Mouse (Mus musculus): ENCODE results near the gene March10.

March10 gene

GRCm38 (mm10) chr11:105409408-105409807, 47.1 kb downstream of the March10 start:
- DNase-seq (ENCODE audit: low spot score in 2 of 2) = no peak

- DNase-seq (ENCODE audit: low spot score in 2 of 2) = no peak
Observed at GRCm38 (mm10) chr11:105407846-105408441, 48.6 kb downstream of the March10 start.

GRCm38 (mm10) chr11:105402355-105402754, 54.2 kb downstream of the March10 start:
- no peak for DNase-seq (ENCODE audit: low spot score in 2 of 2)

GRCm38 (mm10) chr11:105390290-105390689, 66.2 kb downstream of the March10 start:
- DNase-seq (ENCODE audit: low spot score in 2 of 2) = no peak

- DNase-seq (ENCODE audit: low spot score in 2 of 2) = no peak
Observed at GRCm38 (mm10) chr11:105388636-105389035, 67.9 kb downstream of the March10 start.

GRCm38 (mm10) chr11:105385266-105385665, 71.3 kb downstream of the March10 start:
- no peak for DNase-seq (ENCODE audit: low spot score in 2 of 2)

GRCm38 (mm10) chr11:105375821-105376235, 80.7 kb downstream of the March10 start:
- no peak for DNase-seq (ENCODE audit: low spot score in 2 of 2)

- DNase-seq (ENCODE audit: low spot score in 2 of 2) = no peak
Observed at GRCm38 (mm10) chr11:105374526-105375175, 81.9 kb downstream of the March10 start.

- DNase-seq (ENCODE audit: low spot score in 2 of 2) = no peak
Observed at GRCm38 (mm10) chr11:105373881-105374280, 82.7 kb downstream of the March10 start.

- DNase-seq (ENCODE audit: low spot score in 2 of 2) = no peak
Observed at GRCm38 (mm10) chr11:105371818-105372217, 84.7 kb downstream of the March10 start.

- DNase-seq (ENCODE audit: low spot score in 2 of 2) = no peak
Observed at GRCm38 (mm10) chr11:105369526-105370386, 86.8 kb downstream of the March10 start.

GRCm38 (mm10) chr11:105368833-105369232, 87.7 kb downstream of the March10 start:
- no peak for DNase-seq (ENCODE audit: low spot score in 2 of 2)

- DNase-seq (ENCODE audit: low spot score in 2 of 2) = no peak
Observed at GRCm38 (mm10) chr11:105367163-105367562, 89.4 kb downstream of the March10 start.

GRCm38 (mm10) chr11:105366051-105366450, 90.5 kb downstream of the March10 start:
- DNase-seq (ENCODE audit: low spot score in 2 of 2) = peak; percentile 56 to 58

- no peak for DNase-seq (ENCODE audit: low spot score in 2 of 2)
Observed at GRCm38 (mm10) chr11:105365611-105366010, 90.9 kb downstream of the March10 start.

GRCm38 (mm10) chr11:105364386-105365065, 92.0 kb downstream of the March10 start:
- DNase-seq (ENCODE audit: low spot score in 2 of 2) = no peak

- no peak for DNase-seq (ENCODE audit: low spot score in 2 of 2)
Observed at GRCm38 (mm10) chr11:105363598-105364385, 92.7 kb downstream of the March10 start.

- peak; percentile 65 to 80 for DNase-seq (ENCODE audit: low spot score in 2 of 2)
Observed at GRCm38 (mm10) chr11:105362946-105363597, 93.5 kb downstream of the March10 start.

GRCm38 (mm10) chr11:105362041-105362765, 94.3 kb downstream of the March10 start:
- no peak for DNase-seq (ENCODE audit: low spot score in 2 of 2)

GRCm38 (mm10) chr11:105356301-105356700, 100.2 kb downstream of the March10 start:
- no peak for DNase-seq (ENCODE audit: low spot score in 2 of 2)

Data from spleen, postnatal 14 days (tissue).